Mouse (Mus musculus) right cerebral cortex, postnatal 36 days (tissue): ENCODE results near the gene Slc9a7.

ENCODE experiments used
- DNase-seq, 2 experiments: peaks; one replicate each; pipeline ENCODE4 v3.0.0; 2022; ENCODE audit warnings: low spot score in 2 of 2, mixed read lengths in 1 of 2

The Slc9a7 gene

GRCm38 (mm10) chrX:20291282-20292039 is at the start of gene Slc9a7:
TSS of gene Slc9a7 (minus strand) at chrX:20291807.
- DNase-seq: peak; percentile 50 to 54

- no peak for DNase-seq
Observed at GRCm38 (mm10) chrX:20335722-20336121, 44.1 kb upstream of the Slc9a7 start.

- DNase-seq: peak in 1 of 2 experiments; percentile 10
Observed at GRCm38 (mm10) chrX:20332756-20333155, 41.1 kb upstream of the Slc9a7 start.

- DNase-seq: no peak
Observed at GRCm38 (mm10) chrX:20307215-20307614, 15.6 kb upstream of the Slc9a7 start.

GRCm38 (mm10) chrX:20305941-20306340 is 14.3 kb upstream of the Slc9a7 start:
- no peak for DNase-seq

- no peak for DNase-seq
Observed at GRCm38 (mm10) chrX:20303280-20303679, 11.7 kb upstream of the Slc9a7 start.

- DNase-seq: no peak
Observed at GRCm38 (mm10) chrX:20292040-20292417, 422 bp upstream of the Slc9a7 start.

- no peak for DNase-seq
Observed at GRCm38 (mm10) chrX:20290715-20291114, 892 bp downstream of the Slc9a7 start.

- DNase-seq: no peak
Observed at GRCm38 (mm10) chrX:20288674-20289073, 2.9 kb downstream of the Slc9a7 start.

- DNase-seq: no peak
Observed at GRCm38 (mm10) chrX:20286254-20286653, 5.4 kb downstream of the Slc9a7 start.

GRCm38 (mm10) chrX:20279424-20279823 is 12.2 kb downstream of the Slc9a7 start:
- no peak for DNase-seq

- DNase-seq: no peak
Observed at GRCm38 (mm10) chrX:20273854-20274253, 17.8 kb downstream of the Slc9a7 start.

- no peak for DNase-seq
Observed at GRCm38 (mm10) chrX:20271980-20272379, 19.6 kb downstream of the Slc9a7 start.

GRCm38 (mm10) chrX:20269980-20270379 is 21.6 kb downstream of the Slc9a7 start:
- no peak for DNase-seq

- no peak for DNase-seq
Observed at GRCm38 (mm10) chrX:20264370-20264769, 27.2 kb downstream of the Slc9a7 start.

- no peak for DNase-seq
Observed at GRCm38 (mm10) chrX:20228102-20228501, 63.5 kb downstream of the Slc9a7 start.

- DNase-seq: no peak
Observed at GRCm38 (mm10) chrX:20221486-20221885, 70.1 kb downstream of the Slc9a7 start.

- DNase-seq: no peak
Observed at GRCm38 (mm10) chrX:20185616-20186015, 106.0 kb downstream of the Slc9a7 start.

GRCm38 (mm10) chrX:20176792-20177191 is 114.8 kb downstream of the Slc9a7 start:
- no peak for DNase-seq

GRCm38 (mm10) chrX:20168430-20168829 is 123.2 kb downstream of the Slc9a7 start:
- DNase-seq: no peak

- no peak for DNase-seq
Observed at GRCm38 (mm10) chrX:20164984-20165383, 126.6 kb downstream of the Slc9a7 start.

- peak; percentile 3 to 4 for DNase-seq
Observed at GRCm38 (mm10) chrX:20162322-20162711, 129.3 kb downstream of the Slc9a7 start.

- no peak for DNase-seq
Observed at GRCm38 (mm10) chrX:20161687-20162321, 129.8 kb downstream of the Slc9a7 start.
